Mouse (Mus musculus): ENCODE measurements at regions not wholly inside any gene's neighbourhood (a gene's known extent, or its start where the extent isn't known, plus 50 kb on each side); places are given as distances from the start of the nearest gene placed in this dataset.

DNA sequence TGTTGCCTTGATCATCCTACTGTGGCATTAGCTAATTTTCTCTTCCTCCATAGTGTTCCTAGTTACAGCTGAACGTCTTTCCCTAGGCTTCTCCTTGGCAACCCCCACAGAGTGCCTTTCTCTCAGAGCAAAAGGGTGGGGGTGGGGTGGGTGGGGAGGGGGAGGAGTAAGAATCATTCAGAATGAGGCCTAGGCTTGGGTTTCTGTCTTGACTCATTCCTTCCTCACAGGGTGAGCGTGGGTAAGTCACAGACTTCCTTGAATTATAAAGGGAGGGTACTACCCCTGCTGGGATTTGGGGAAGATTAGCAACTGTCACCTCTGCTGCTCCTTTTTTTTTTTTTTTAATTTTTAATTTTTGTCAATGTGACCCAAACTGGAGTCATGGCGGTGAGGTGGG, 114.5 kb downstream of the Dhx35 start:
- DNase-seq: no peak

DNA sequence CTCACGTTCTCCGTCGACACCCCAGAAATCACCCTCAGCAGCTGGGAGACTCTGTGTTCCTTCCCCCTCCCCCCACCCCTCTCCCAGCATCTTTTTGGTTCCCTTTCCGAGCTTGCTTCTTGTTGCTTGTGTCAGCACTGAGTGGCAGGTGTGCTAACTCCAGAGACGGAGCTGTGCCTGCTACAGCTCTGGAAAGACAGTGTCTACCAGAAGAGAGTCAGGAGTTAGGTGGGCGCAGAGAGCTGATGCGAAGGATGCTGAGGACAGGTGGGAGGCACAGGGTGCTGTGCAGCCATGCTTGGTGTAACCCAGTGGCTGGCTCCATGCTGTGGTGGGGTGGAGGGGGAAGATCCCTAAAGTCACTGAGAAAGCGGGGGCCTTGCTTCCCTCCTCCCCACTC, 115.7 kb downstream of the Dhx35 start:
- DNase-seq: no peak

DNA sequence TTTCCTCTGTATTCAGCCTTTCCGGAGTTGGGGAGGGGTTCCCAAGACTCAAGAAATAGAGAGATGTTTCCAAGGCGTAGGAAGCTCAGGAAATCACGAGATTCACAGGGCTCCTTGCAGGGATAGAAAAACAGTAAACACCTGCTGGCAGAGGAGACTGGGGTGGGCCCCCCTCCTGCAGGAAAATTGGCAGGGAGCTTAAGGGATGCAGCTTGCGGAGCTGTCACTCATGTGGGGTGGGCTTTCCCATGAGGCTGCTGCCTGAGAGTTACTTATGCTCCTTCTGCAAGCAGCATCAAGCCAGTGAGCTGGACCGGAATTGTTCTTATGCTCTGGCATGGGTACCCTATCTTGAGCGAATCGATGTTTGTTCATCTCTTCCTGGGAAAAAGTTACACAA, 116.6 kb downstream of the Dhx35 start:
- DNase-seq: no peak

DNA sequence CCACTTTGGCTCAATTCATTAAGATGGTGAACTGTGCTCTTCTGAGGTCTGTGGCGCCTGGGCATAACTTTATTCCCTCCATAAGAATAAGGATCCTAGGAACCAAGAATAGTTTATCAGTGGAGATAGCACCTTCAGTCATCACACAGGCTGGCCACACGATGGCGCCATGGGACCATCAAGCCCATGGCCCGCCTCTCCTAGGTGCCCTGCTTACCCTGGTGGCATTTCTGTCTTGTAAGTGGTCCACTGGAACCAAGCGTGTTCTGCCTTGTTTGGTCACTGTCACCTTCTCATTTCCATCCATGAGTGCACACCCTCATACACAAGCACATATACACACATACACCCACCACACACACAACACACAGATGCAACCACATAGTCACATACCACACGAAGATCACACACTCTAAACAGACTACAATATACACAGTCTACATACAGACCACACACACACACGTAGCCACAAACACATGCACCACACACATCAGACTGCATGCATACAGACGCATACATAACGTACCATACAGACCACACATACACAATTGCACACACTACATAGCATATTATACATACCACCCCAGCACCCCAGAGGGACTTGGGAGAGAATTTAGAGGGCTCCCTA, 118.1 kb downstream of the Dhx35 start:
- DNase-seq: peak; percentile 77

DNA sequence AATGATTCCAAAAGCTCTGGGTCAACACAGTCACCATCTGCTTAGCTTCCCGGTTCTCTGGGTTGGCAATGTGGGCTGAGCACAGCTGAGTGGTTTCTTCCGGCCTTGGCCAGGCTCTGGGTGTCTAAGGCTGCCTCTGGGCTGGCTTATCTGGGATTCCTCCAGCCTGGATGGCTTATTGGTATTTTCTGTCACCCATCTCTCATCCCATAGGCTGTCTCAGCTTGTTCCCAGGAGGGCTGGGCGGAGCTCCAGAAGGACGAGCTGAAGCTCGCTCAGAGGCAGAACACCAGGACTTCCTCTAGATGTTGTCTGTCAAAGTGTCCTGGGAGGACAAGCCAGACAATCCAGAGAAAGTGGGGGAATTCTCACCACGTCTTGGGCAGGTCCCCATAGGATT, 122.8 kb downstream of the Dhx35 start:
- DNase-seq: peak; percentile 25

DNA sequence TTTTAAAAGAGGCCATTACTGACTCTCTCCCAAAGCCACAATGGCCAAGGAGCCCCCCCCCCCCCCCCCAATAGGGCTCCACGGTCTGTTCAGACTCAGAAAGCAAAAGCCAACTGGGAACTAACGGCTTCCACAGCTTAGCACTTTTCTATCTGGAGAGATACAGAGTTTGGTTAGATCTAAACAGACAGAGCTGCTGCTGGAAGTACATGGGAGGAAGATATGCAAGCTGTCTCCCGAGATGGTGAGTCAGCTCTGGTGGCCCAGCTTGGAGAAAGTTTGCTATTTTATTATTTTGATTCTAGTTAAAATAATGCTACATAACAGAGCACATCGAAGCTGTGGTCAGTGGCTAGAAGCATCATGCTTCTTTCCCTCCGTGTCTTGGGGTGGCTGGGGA, 123.7 kb downstream of the Dhx35 start:
- DNase-seq: no peak

DNA sequence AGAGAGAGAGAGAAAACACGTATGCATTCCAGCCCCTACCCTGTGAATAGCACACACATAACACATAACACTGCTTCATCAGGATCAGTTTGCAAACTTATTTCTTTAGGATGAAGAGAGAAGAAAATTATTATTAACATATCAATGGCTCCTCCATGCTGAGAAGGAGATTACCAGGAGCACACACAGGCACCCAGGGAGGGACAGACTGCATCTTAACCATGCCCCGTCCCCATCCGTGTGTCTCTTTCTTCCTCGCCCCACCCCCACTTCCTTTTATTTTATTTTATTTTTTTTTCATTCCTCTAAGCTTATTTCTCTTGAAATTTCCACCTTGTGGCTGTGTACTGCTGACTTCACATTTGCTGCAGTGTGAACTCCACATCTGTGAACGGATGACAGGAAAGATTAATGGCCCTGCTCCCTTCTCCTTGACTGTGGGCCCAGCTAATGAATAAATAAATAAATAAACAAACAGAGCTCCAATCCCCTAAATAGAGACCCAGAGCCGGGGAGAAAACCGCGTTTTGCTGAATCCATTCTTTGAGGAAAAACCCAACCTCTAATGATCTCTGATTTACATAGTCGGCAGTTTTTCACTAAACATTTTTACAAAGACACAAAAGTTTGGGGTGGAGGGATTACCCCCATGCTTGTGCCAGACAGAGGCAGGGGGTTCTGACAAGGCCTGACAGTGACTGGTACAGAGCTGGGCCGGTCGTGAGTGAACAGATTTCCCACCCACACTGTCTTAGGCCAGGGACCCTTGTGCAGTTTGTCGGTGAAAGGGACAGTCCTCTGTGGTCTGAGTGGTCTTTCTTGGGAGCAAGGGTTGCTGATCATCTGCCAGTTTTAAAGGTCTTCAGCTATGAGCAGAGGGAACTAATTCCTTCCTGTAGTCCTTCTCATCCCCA, 127.0 kb downstream of the Dhx35 start:
- DNase-seq: no peak

DNA sequence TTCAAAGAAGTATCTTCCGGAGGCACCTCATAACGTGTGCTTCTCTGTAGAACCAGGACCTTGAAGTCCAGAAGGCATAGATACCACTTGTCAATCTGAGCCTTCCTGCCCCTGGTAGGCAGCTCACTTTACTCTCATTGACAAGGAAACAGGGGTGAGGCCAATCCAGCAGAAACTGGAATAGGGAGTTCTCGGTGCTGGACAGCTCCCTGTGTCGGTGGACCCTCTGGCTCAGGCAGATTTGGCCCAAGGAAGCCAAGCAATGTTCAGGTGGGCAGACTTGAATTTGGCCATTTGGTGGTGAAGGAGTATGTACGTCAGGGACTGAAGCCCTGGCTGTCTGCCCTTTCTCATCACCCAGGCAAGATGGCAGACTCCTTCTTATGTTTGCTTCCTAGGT, 128.2 kb downstream of the Dhx35 start:
- peak; percentile 5 for DNase-seq

DNA sequence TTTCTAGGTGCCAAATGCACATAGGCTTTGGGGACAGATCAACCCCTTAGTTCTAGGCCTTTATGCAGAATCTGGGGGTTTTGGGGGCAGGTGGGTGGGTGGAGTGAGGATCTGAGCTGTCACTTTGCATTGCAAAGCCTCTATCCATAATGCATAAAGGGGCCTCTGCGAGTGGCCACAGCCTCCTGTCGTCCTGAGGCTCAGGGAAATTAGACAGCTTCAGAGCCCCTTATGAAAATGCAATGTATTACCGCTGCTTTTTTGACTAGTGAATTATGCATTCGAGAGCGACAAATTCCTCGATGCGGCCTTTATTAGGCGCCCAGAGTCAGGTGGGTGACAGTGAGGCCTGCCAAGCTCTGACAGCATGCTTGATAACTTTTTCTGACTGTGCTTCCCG, 134.9 kb downstream of the Dhx35 start:
- no peak for DNase-seq

DNA sequence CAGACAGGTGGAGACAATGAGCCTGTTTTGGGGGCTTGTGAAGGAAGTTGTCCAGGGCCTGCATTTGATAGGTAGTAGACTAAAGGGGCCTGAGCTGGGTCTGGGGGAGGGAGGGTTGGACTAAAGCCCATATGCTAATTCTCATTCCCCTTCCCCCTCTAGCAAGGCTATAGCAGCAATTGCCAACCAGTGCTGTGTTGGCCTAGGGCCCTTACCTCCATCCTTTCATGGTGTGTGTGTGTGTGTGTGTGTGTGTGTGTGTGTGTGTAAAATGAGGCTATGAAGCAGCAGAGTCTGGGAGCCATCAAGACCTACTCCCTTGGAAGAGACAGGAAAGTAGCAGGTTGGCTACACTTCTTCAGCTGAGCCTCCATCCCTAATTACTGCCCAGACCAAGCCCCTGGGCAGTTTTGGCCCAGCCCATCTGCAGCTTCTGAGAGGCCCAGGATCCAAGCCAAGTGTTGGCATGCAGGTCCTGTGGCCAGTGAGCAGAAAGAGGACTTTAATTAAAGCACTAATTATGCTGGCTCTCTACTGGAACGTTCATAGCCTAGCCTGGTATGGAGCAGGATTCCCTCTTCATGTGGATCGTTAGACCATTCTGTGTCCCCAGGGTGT, 143.4 kb downstream of the Dhx35 start:
- no peak for DNase-seq

DNA sequence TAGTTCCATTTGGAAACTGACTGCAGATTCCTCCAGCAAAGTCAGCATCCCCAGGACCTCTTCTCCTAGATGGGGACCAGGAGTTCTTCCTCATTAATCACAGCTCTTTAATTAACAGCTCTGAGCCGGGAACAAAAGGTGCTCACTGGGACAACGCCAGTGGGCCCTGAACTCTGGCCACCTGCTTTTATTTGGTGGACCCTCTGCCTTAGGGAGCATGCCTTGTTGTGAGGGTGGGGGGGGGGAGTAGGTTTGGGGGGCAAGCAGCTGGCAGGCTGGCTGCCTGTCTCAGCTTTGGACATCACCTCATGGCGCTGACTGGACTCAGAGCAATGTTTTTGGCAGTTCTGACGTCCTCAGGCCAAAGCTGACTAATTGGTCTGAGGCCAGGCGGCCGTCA, 154.8 kb downstream of the Dhx35 start:
- no peak for DNase-seq

DNA sequence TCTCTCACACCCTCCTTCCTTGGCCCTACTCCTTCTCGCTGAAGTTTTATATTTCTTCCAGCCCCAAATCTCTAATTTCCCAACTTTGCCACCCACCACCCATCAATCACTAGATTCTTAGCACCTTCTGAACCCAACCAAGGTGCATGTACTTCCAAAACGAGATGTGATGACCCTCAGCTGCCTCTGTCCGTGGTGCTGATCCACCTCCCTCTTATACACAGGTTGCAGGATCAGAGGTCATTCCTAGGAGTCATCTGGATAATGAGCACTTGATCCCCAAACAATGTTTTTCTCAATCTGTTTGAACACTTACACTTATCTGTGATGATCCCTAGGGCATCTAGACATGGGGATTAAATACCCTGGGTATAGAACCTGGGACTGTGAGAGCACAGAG, 156.5 kb downstream of the Dhx35 start:
- peak; percentile 23 for DNase-seq

DNA sequence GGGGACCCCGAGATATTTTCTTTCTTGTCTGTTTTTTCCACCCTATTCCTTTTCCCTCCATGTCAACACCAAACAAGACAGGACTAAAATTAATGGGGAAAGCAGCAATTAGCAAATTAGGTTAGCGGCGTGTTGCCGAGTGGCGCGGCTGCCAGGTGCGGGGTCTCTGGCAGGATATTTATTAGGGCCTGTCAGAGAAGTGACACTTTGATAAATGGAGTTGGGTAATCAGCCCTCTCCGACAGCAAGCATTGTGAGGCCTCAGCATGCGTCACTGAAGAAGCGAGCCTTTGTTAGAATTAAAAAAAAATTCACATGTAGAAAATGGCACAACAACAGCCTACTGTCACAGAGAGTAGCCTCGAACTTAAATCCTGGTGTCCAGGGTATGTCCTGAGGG, 162.3 kb downstream of the Dhx35 start:
- DNase-seq: no peak

DNA sequence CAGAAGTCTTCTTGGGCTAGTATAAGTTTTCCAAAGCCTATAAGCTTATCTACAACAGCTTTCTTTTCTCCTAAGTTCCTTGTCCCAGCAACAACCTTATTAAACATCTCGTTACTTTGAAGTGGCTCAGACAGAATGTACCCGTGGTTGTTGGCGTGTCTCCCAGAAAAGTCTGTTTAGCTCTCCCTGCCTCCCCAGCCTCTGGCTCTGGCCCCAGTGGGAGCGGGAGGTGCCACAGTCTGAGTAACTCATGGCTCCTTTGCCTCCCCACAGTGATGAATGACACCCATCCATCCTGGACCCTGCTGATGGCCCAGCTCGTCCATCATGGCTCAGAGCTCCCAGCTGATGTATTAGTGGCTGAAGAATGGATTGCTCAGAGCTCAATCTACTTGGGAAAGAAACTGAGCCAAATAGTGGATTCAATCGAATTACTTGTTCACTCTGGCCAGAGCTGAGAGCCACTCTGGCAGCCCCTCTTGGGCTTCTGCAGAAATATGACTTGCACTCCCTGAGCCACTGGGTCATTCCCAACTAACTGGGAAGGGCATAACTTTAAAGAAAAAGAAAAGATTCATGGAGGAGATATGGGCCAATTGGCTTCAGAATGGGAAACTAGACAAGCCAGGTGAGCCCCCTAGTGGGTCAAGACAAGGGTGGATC, 170.5 kb downstream of the Dhx35 start:
- peak; percentile 70 for DNase-seq

DNA sequence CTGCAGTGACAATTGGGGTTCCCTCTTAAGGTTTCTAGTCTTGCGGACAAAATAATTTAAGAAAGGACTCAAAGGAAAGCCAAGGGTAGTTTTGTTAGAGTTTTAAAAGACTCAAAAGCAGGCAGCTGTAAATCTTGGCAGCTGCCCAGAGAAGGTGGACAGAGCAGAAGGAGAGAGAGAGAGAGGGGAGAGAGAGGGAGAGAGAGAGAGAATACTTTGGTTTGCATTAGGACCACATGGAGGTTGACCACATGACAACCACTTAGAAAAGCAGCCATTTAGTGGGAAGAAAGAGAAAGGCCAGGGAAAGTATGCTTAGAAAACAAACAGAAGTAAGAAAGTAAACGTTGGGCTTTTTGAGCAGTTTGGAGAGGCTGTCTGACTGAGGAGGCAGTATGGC, 177.6 kb downstream of the Dhx35 start:
- DNase-seq: no peak

DNA sequence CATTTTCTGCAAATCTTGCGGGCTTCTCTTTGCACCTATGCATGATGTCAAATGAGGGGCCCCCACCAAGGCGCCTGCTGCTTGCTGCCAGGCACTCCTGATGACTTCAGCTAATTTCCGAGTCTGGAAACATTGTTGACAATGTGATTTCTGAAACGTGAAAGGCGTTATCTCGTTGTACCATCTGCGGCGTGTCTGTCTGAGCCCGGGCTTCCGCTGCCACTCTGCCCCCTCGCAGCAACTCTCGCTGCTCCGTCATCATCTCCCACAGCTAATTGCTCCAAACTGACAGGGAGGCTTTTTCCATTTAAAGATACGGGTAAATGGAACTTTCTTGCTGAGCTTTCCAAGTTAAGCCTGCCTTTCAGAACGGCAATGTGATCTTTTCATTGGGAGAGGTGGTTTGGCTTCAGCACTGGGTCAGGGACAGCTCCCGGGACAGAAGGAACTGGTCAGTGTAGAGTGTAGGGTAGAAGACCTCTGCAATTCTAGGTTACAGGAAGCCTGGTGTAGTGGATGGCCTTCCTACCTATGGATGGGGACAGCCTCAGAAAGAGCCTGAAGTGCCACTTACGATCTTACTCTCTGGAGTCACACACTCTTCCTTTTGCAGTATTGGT, 191.0 kb downstream of the Dhx35 start:
- DNase-seq: peak; percentile 63

DNA sequence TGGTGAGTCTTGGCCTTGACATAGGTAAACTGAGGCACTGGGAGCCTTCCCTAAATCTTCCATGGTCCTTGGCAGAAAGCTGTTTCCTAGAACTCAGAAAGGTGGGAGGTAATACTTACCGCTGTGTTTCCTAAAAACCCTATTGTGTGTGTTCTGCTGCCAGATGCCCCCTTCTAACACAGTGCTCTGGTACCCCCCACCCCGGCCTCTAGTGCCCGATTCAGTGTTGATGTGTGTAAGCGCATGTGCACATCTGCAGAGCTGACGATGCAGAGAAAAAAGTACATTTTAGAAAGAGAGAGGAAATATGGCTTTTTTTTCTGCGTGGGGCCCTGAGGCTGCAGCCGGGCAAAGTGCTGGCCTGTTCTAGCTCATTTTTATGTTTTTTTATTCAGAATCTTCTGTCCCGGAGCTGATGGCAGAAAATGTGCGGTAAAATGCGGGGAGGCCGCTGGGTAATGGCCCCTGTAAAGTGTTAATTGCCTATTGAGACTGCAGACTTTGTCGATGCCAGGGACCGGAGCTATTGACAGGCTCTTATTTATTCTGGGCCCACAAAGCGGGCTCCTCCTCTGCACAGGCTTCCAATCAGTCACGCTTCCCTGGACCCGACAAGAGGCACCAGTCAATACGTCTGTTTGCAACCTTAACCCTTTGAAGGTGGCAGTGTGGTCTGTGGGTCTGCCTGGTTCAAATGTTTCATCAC, 208.0 kb downstream of the Dhx35 start:
- DNase-seq: no peak

DNA sequence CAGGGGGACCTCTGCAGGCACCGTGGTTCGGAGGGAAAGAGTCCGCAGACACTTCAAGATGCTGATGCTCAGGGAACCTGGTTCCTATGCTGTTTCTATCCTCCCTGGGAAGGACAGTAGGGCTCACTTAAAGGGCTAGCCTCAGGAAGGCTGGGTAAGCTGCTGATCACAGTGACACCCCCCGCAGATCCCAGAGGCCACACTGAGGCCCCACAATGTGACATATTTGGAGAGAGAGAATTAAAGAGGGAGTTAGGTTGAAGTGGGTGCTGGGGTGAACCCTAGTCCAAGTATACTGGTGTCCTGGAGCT, 208.5 kb downstream of the Dhx35 start:
- DNase-seq: no peak

DNA sequence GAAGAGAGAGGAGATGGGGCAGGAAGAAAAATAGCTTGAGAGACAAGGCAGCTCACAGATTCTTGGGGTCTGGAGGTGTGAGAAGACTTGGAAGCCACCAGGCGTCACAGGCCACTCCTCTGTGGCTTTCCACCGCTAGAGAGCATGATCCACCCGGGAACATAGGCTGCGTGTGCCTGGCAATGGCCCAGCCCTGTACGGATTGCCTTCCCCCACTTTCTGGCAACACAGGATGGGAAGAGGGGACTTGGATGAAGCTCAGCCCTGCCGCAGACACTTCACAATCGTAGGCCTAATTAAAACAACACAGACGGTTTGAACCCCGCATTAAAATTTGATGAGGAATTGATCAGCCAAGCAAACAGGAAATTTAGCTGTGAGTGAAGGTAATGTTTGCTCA, 209.8 kb downstream of the Dhx35 start:
- DNase-seq: no peak

DNA sequence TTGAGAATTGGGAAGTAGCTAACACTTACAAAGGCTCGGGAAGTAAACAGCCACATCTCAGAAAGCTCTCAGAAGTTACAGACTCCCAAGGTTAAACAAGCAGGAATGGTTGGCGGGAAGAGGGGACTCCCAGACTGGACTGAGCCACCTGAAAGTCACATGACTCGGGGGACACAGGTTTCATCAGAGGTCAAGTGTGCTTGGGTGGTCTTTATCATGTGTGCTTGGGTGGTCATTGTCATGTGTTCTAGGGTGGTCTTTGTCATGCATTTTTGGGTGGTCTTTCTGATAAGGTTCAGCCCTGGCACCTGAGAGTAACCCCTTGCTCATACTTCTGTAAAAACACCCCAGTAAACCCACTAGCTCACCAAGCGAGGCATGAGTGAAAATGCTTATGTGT, 218.1 kb downstream of the Dhx35 start:
- DNase-seq: no peak

DNA sequence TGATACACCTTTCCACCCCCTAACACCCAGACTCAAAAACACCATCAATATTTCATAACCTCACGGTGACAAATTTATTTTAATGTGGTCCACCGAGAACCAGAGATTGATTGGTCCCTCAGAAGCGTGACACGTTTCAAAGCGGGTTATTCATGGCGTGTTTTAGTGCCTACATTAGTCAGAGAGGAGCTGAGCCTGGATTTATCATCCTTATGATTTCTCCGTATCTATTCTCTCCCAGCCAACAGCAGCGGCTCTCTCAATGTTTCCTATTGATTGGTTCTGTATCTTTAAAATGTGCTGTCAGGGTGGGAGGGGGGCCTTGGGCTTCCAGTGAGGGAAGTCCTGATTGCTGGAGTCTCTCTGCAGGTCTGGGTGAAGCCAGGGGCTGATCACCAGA, 219.9 kb downstream of the Dhx35 start:
- no peak for DNase-seq

DNA sequence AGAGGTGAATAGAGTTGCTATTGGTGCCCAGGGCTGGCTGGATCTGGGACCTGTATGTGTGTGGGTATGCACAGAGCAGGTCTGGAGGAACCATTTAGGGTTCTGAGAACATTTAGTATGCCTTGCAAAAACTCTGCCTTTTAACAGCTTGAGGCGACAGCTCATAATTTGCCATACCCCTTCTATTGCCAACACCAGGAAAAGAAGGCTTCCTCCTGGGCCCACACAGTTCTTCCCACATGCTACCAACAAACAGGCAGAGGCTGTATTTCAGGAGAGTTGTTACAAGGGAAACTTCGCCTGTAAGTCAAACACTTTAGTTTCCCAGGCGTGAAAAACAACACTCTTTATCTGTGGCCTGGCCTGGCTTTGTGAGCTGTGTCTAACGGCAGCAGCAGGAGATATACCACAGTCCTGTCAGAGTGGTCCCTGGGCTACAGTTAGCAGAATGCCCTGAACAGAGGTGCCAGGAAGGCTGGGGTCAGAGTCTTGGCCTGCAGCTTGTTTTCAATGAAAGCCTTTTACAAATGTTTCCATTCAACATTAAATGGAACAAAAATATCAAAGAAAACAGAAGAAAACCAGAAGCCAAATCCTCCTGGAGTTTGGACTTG, 225.4 kb downstream of the Dhx35 start:
- no peak for DNase-seq

All from adrenal gland, postnatal 14 days (tissue).